Mouse (Mus musculus) kidney, adult 2 months (tissue): Measurements from ENCODE around the gene Plin5.

ENCODE experiments used
- CTCF ChIP-seq: fragments of 200-500 bp; conservative IDR thresholded peaks from 2 replicates; pipeline ENCODE4 v1.5.1; 2011; ENCODE audit warnings: low read depth, mild to moderate bottlenecking, control low read depth, low read length, moderate library complexity, mixed read lengths; ENCODE audit not compliant: insufficient read depth, insufficient read length
- POLR2A ChIP-seq: fragments of 200-500 bp; IDR thresholded peaks from one replicate; pipeline ENCODE4 v1.6.1; 2011; ENCODE audit warnings: low read depth, low read length, control low read depth

DNA sequence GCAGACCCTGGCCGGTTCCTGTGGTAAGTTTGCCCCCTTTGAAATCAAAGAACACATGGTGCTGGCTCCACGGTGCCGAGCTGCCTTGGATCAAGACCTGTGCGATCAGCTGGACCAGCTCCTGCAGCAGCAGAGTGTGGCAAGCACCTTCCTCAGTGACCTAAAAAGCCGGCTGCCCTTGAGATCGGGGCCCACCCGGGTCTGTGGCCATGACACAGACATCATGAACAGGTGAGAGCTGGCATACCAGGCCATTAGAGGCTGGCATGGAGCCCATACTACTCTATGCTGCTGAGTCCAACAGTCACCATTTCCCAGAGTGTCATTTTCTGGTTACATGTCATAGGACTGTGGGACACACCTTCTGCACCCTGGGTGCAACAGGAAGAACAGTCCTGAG is 55.3 kb downstream of the Plin5 start:
- TF ChIP-seq CTCF (no peak), POLR2A (no peak)
